Mouse (Mus musculus) ES-Bruce4 (cell line): ENCODE measurements around the gene Gm49416.

Source experiments
- CTCF ChIP-seq: IDR thresholded peaks from one replicate; pipeline ENCODE4 v1.8.1; 2011; ENCODE audit warnings: low read depth, low read length
- EP300 ChIP-seq: IDR thresholded peaks from 2 replicates; pipeline ENCODE4 v1.6.1; 2011; ENCODE audit warnings: low read depth, low read length; ENCODE audit not compliant: insufficient read depth
- POLR2A ChIP-seq: IDR thresholded peaks from one replicate; pipeline ENCODE4 v1.8.1; 2011; ENCODE audit warnings: low read length; ENCODE audit not compliant: insufficient read depth

- TF ChIP-seq CTCF (no peak), EP300 (no peak), POLR2A (no peak)
These were observed 53.7 kb downstream of the Gm49416 start for GRCm38 (mm10) chr19:8942276-8942964.
